Mouse (Mus musculus): ENCODE data around the gene Il17rd.
A peak's percentile ranks its signal among the peaks of the same experiment; 100 is the strongest.

Gene Il17rd

GRCm38 (mm10) chr14:27044221-27044966 lies 5.7 kb downstream of the Il17rd start:
- DNase-seq (ENCODE audit: low read depth, low spot score), result no peak

- DNase-seq (ENCODE audit: low read depth, low spot score), result no peak
These were observed 6.2 kb downstream of the Il17rd start for GRCm38 (mm10) chr14:27044967-27045361.

- no peak for DNase-seq (ENCODE audit: low read depth, low spot score)
These were observed 9.7 kb downstream of the Il17rd start for GRCm38 (mm10) chr14:27048231-27048956.

GRCm38 (mm10) chr14:27050043-27050442 lies 11.3 kb downstream of the Il17rd start:
- no peak for DNase-seq (ENCODE audit: low read depth, low spot score)

GRCm38 (mm10) chr14:27050560-27051510 lies 12.1 kb downstream of the Il17rd start:
- DNase-seq (ENCODE audit: low read depth, low spot score), result no peak

GRCm38 (mm10) chr14:27051511-27051895 lies 12.8 kb downstream of the Il17rd start:
- DNase-seq (ENCODE audit: low read depth, low spot score), result no peak

GRCm38 (mm10) chr14:27058535-27059223 lies 19.9 kb downstream of the Il17rd start:
- no peak for DNase-seq (ENCODE audit: low read depth, low spot score)

- no peak for DNase-seq (ENCODE audit: low read depth, low spot score)
These were observed 20.4 kb downstream of the Il17rd start for GRCm38 (mm10) chr14:27059224-27059558.

- DNase-seq (ENCODE audit: low read depth, low spot score), result no peak
These were observed 24.6 kb downstream of the Il17rd start for GRCm38 (mm10) chr14:27063338-27063737.

- DNase-seq (ENCODE audit: low read depth, low spot score), result peak; percentile 20
These were observed 27.6 kb downstream of the Il17rd start for GRCm38 (mm10) chr14:27066171-27066929.

GRCm38 (mm10) chr14:27067866-27068271 lies 29.1 kb downstream of the Il17rd start:
- DNase-seq (ENCODE audit: low read depth, low spot score), result no peak

- no peak for DNase-seq (ENCODE audit: low read depth, low spot score)
These were observed 30.8 kb downstream of the Il17rd start for GRCm38 (mm10) chr14:27069434-27070097.

GRCm38 (mm10) chr14:27070128-27070527 lies 31.4 kb downstream of the Il17rd start:
- no peak for DNase-seq (ENCODE audit: low read depth, low spot score)

- no peak for DNase-seq (ENCODE audit: low read depth, low spot score)
These were observed 32.0 kb downstream of the Il17rd start for GRCm38 (mm10) chr14:27070758-27071157.

- peak; percentile 41 for DNase-seq (ENCODE audit: low read depth, low spot score)
These were observed 33.2 kb downstream of the Il17rd start for GRCm38 (mm10) chr14:27071985-27072384.

- DNase-seq (ENCODE audit: low read depth, low spot score), result no peak
These were observed 36.3 kb downstream of the Il17rd start for GRCm38 (mm10) chr14:27075084-27075483.

GRCm38 (mm10) chr14:27075909-27076521 lies 37.3 kb downstream of the Il17rd start:
- DNase-seq (ENCODE audit: low read depth, low spot score), result no peak

GRCm38 (mm10) chr14:27076522-27076920 lies 37.8 kb downstream of the Il17rd start:
- DNase-seq (ENCODE audit: low read depth, low spot score), result no peak

GRCm38 (mm10) chr14:27081536-27082275 lies 43.0 kb downstream of the Il17rd start:
- no peak for DNase-seq (ENCODE audit: low read depth, low spot score)
